Mouse (Mus musculus) granulocyte monocyte progenitor cell, adult 5-6 weeks (primary cell): ENCODE results near the gene Mgst1. TPM values are rescaled to one million over a fixed set of nuclear protein-coding genes. Genes with fewer than 3 reads are reported as not detected.

Experiments
- total RNA-seq, 2 experiments: library from RNA; stranded (forward) in 1 of 2; stranded (reverse) in 1 of 2; fragments of 200-712, 200-1000 nt in 1 of 2; fragments of >200 nt in 1 of 2; fragmentation: Nextera tagmentation in 1 of 2; gene quantifications; 2 replicates each; pipeline ENCODE4 v1.2.3; 2014 to 2017

Gene Mgst1
- total RNA-seq, 2 experiments from 2014 or later, result 93.7 to 133 TPM

Other genes with a start within 250 kb of the Mgst1 start
- not detected in 2 replicates for gene Slc15a5, start 60.4 kb upstream of the Mgst1 start, total RNA-seq (2014; fragmentation: Nextera tagmentation)
- gene Slc15a5, start 60.4 kb upstream of the Mgst1 start, total RNA-seq (2017), result not detected in 2 replicates